Comparison of ENCODE assay signal across 20 mouse cellular contexts in the genomic region with DNA sequence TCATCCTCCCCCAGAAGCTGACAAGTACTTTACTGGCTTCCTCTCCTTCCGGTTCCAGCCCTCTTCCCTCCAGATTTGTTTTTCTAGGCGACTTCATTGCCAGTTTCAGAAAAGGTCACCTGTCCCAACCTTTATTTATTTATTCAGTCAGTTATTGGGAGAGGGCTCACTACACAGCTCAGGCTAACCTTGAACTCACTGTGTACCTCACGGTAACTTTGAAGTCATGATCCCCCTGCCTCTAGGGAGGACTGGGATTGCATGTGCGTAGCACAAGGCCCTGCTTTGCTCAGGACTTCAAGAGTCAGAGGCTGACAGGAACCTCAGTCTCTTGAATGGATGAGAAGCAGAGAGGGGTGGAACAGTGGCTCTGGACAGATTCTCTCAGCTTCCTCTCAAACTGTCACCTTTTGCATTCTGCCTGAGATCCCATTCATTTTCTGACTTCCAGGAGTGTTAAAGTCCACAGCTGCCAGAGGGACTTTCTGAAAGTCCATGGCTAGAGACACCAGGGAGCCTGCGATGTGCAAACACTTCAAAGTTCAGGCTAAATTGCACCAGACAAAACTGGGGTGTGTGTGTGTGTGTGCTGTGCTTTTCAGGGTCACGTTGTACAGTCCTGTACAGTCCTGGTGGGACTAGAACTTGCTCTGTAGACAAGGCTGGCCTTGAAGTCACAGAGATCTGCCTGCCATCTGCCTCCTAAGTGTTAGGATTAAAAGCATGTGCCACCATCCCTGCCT.
A peak's percentile ranks its signal among the peaks of the same experiment; 100 is the strongest.
DNase-seq lines count a peak whose midpoint lies in the region; ATAC-seq and TF ChIP-seq lines count a peak whose summit lies in the region.
"Had no signal": no experiment of that assay in that cellular context is flagged by ENCODE, and none has a peak within 500 bp of the region (broad histone marks: within the 10 kb centered on the region; RNA-seq: fewer than 3 reads in every experiment).

No protein-coding gene starts in this region.

- no peaks in the 10 kb centered on the region for H3K79me2 ChIP-seq in liver, adult 2 months (ENCODE audit: control insufficient read depth, insufficient read depth, low read length)

- no peaks in the 10 kb centered on the region for H3K36me3 ChIP-seq in liver, adult 2 months (ENCODE audit: control insufficient read depth, insufficient read depth, low read length)
- no peaks in the 10 kb centered on the region for H3K36me3 ChIP-seq in liver, embryonic 14.5 days (replicated peaks; ENCODE audit: control insufficient read depth, insufficient read depth, low read depth)
- H3K36me3 ChIP-seq: embryonic facial prominence, embryonic 13.5 days; forebrain, embryonic 12.5 days; G1E; hindbrain, embryonic 13.5 days had no signal

- TF ChIP-seq EP300 in liver, embryonic 14.5 days (IDR thresholded peaks at IDR 0.05; ENCODE audit: low read depth), result no peak

- no peaks in the 10 kb centered on the region for H3K27me3 ChIP-seq in liver, adult 2 months (ENCODE audit: control insufficient read depth, insufficient read depth, low read length)
- H3K27me3 ChIP-seq in liver, embryonic 14.5 days (ENCODE audit: control insufficient read depth, insufficient read depth, low read length), result no peaks in the 10 kb centered on the region

- no peaks in the 10 kb centered on the region for H3K9me3 ChIP-seq in liver, embryonic 14.5 days (ENCODE audit: control insufficient read depth, low read length)
- H3K9me3 ChIP-seq: embryonic facial prominence, embryonic 13.5 days; forebrain, embryonic 12.5 days; G1E; hindbrain, embryonic 13.5 days had no signal

- no peak for TF ChIP-seq POLR2A in liver, adult 2 months (IDR thresholded peaks at IDR 0.05; ENCODE audit: extremely low read depth, insufficient read depth, low read length)

- H3K27ac ChIP-seq in liver, adult 2 months (replicated peaks; ENCODE audit: insufficient read depth, low read depth, low read length), result peak overlapping the region; percentile 94
- H3K27ac ChIP-seq in liver, embryonic 14.5 days, result no peak overlapping the region
- H3K27ac ChIP-seq: embryonic facial prominence, embryonic 13.5 days; forebrain, embryonic 12.5 days; hindbrain, embryonic 13.5 days; hindbrain, postnatal 0 days had no signal

- peaks cover 18% of the 10 kb centered on the region for H3K4me1 ChIP-seq in liver, adult 2 months (ENCODE audit: control insufficient read depth, insufficient read depth, low read length)
- peaks cover 0 to 4% of the 10 kb centered on the region in 2 experiments; a peak in 1 of 4 replicates for H3K4me1 ChIP-seq in liver, embryonic 14.5 days (replicated peaks; ENCODE audit: control insufficient read depth in 2 of 2, insufficient read depth in 2 of 2, low read length in 1 of 2)
- H3K4me1 ChIP-seq: embryonic facial prominence, embryonic 13.5 days; forebrain, embryonic 12.5 days had no signal

- 14% methylated on average over 6 of the region's 6 CpGs for WGBS in liver, adult 2 months
- 47% methylated on average over 6 of the region's 6 CpGs for WGBS in liver, embryonic 14.5 days (ENCODE audit: insufficient replicate concordance)

- DNase-seq in adrenal gland, adult (ENCODE audit: inconsistent age in 2 of 2, low spot score in 1 of 2), result peak; percentile 21 to 24
- DNase-seq in adrenal gland, postnatal 4 days (ENCODE audit: low spot score in 2 of 2), result no peak
- peak; percentile 91 for DNase-seq in liver, adult 2 months (ENCODE audit: extremely low read depth, low read depth, low spot score)
- DNase-seq in liver, result no peak
- no peak for DNase-seq in liver, embryonic 14.5 days (ENCODE audit: low read depth in 3 of 3, low spot score in 3 of 3)
- peak; percentile 13 for DNase-seq in yolk sac, embryonic 10.5 days (ENCODE audit: low spot score)
- no peak for DNase-seq in embryo, embryonic 10.5 days (ENCODE audit: low spot score)
- DNase-seq in spleen, postnatal 14 days (ENCODE audit: low spot score in 2 of 2), result no peak
- DNase-seq: B cell, adult 2 months; cerebellum, adult 11-12 months; cerebellum, adult 9-10 months; cerebellum, postnatal 25 days; gastrocnemius, postnatal 25 days had no signal

- no peak overlapping the region; the same call in 1 of the 2 replicates for H3K9ac ChIP-seq in liver, adult 2 months (ENCODE audit: low read depth, low read length)
- no peak overlapping the region for H3K9ac ChIP-seq in liver, embryonic 14.5 days (replicated peaks)
- H3K9ac ChIP-seq: embryonic facial prominence, embryonic 13.5 days; forebrain, embryonic 12.5 days; hindbrain, embryonic 13.5 days had no signal

- TF ChIP-seq CTCF in liver, adult 2 months (IDR thresholded peaks at IDR 0.05; ENCODE audit: low read depth, low read length), result no peak
- no peak for TF ChIP-seq CTCF in liver, embryonic 14.5 days (IDR thresholded peaks at IDR 0.05; ENCODE audit: low read depth)

- no peak overlapping the region for H3K4me2 ChIP-seq in liver, embryonic 14.5 days (ENCODE audit: low read depth)
- H3K4me2 ChIP-seq: embryonic facial prominence, embryonic 13.5 days; forebrain, embryonic 12.5 days; hindbrain, embryonic 13.5 days had no signal

- H3K4me3 ChIP-seq in liver, adult 2 months (ENCODE audit: insufficient read depth, low read depth, low read length), result no peak overlapping the region
- H3K4me3 ChIP-seq in liver, embryonic 14.5 days (ENCODE audit: insufficient read depth in 1 of 2, low read depth in 2 of 2, low read length in 2 of 2), result no peak overlapping the region
- H3K4me3 ChIP-seq: embryonic facial prominence, embryonic 13.5 days; forebrain, embryonic 12.5 days; hindbrain, embryonic 13.5 days had no signal

- peak; percentile 59; the same call in 1 of the 2 replicates for ATAC-seq in liver, embryonic 14.5 days (ENCODE audit: insufficient read depth)
- ATAC-seq: CD4-positive, CD25-positive, alpha-beta regulatory T cell, adult 4 months; forebrain, embryonic 16.5 days; hindbrain, postnatal 0 days had no signal

Comparison
In these comparisons a context has a peak if more than half of its experiments do, and no peak if none do; other contexts are left out.
1. DNase-seq: peak in adrenal gland, adult (2 of 2), liver, adult 2 months (single experiment) and yolk sac, embryonic 10.5 days (single experiment); none in adrenal gland, postnatal 4 days (0 of 2), liver (single experiment), liver, embryonic 14.5 days (0 of 3), embryo, embryonic 10.5 days (single experiment) and spleen, postnatal 14 days (0 of 2).